Comparison of ENCODE assay signal across 13 mouse cellular contexts in genomic region chr14:62844226-62844625, GRCm38 (mm10). TPM values are rescaled to one million over a fixed set of nuclear protein-coding genes. Genes with fewer than 3 reads are reported as not detected.
A peak's percentile ranks its signal among the peaks of the same experiment; 100 is the strongest.
DNase-seq lines count a peak whose midpoint lies in the region; ATAC-seq and TF ChIP-seq lines count a peak whose summit lies in the region.
"Had no signal": no experiment of that assay in that cellular context is flagged by ENCODE, and none has a peak within 500 bp of the region (broad histone marks: within the 10 kb centered on the region; RNA-seq: fewer than 3 reads in every experiment).

No protein-coding gene starts in this region.

- no peak overlapping the region for H3K4me3 ChIP-seq in kidney, adult 2 months (ENCODE audit: insufficient read depth, low read depth, low read length)
- H3K4me3 ChIP-seq in neural tube, embryonic 13.5 days, result no peak overlapping the region
- H3K4me3 ChIP-seq in neural tube, embryonic 15.5 days (replicated peaks), result no peak overlapping the region
- H3K4me3 ChIP-seq: forebrain, embryonic 13.5 days; megakaryocyte, embryonic 14.5 days had no signal

- H3K9ac ChIP-seq in neural tube, embryonic 13.5 days, result no peak overlapping the region
- no peak overlapping the region for H3K9ac ChIP-seq in neural tube, embryonic 15.5 days (replicated peaks)
- H3K9ac ChIP-seq: forebrain, embryonic 13.5 days had no signal

- peaks cover 34% of the 10 kb centered on the region for H3K4me1 ChIP-seq in kidney, adult 2 months (ENCODE audit: control insufficient read depth, insufficient read depth, low read length)
- H3K4me1 ChIP-seq in neural tube, embryonic 13.5 days (replicated peaks), result peaks cover 45% of the 10 kb centered on the region
- peaks cover 37% of the 10 kb centered on the region for H3K4me1 ChIP-seq in neural tube, embryonic 15.5 days

- peak overlapping the region; percentile 84 for H3K27ac ChIP-seq in kidney, adult 2 months (ENCODE audit: insufficient read depth, low read depth, low read length)
- H3K27ac ChIP-seq in neural tube, embryonic 13.5 days (replicated peaks), result 0 out of 2 replicates have a peak overlapping the region, but pooled peaks have one; percentile 18
- H3K27ac ChIP-seq in neural tube, embryonic 15.5 days (replicated peaks), result no peak overlapping the region; the same call in 1 of the 2 replicates
- H3K27ac ChIP-seq: forebrain, embryonic 13.5 days had no signal

- no peaks in the 10 kb centered on the region for H3K36me3 ChIP-seq in kidney, adult 2 months (ENCODE audit: control insufficient read depth, insufficient read depth, low read length)
- H3K36me3 ChIP-seq in neural tube, embryonic 13.5 days, result peaks cover 7% of the 10 kb centered on the region; the same call in 1 of the 2 replicates
- H3K36me3 ChIP-seq in neural tube, embryonic 15.5 days, result no peaks in the 10 kb centered on the region

- H3K4me2 ChIP-seq in neural tube, embryonic 13.5 days, result no peak overlapping the region
- H3K4me2 ChIP-seq in neural tube, embryonic 15.5 days, result no peak overlapping the region
- H3K4me2 ChIP-seq: forebrain, embryonic 13.5 days had no signal

- WGBS in kidney, adult 2 months, result 61% methylated on average over 8 of the region's 8 CpGs
- WGBS in neural tube, embryonic 13.5 days, result 78% methylated on average over 8 of the region's 8 CpGs
- WGBS in neural tube, embryonic 15.5 days, result 85% methylated on average over 8 of the region's 8 CpGs

- no peak for TF ChIP-seq POLR2A in kidney, adult 2 months (IDR thresholded peaks at IDR 0.05; ENCODE audit: low read depth, low read length)

- ATAC-seq in neural tube, embryonic 13.5 days (ENCODE audit: low read depth), result no peak
- no peak for ATAC-seq in neural tube, embryonic 15.5 days (ENCODE audit: low FRiP score)
- ATAC-seq: forebrain, embryonic 13.5 days had no signal

- TF ChIP-seq CTCF in kidney, adult 2 months (conservative IDR thresholded peaks at IDR 0.05; ENCODE audit: insufficient read depth, insufficient read length, low read depth, low read length), result no peak

- DNase-seq in cerebellum, adult 9-10 months, result peak; percentile 3
- DNase-seq in cerebellum, adult 18-20 months, result no peak
- DNase-seq in kidney, adult 2 months, result no peak
- DNase-seq in kidney, adult 9 months, result no peak
- DNase-seq in adrenal gland, adult 8-10 months, result no peak
- no peak for DNase-seq in ovary, postnatal 14 days (ENCODE audit: low spot score)
- DNase-seq: adrenal gland, postnatal 36 days; cerebellum, adult 11-12 months; thymus, adult 18-20 months had no signal

- H3K27me3 ChIP-seq in kidney, adult 2 months (replicated peaks; ENCODE audit: control insufficient read depth, insufficient read depth, low read length), result no peaks in the 10 kb centered on the region
- H3K27me3 ChIP-seq in neural tube, embryonic 13.5 days, result no peaks in the 10 kb centered on the region
- H3K27me3 ChIP-seq in neural tube, embryonic 15.5 days (replicated peaks), result no peaks in the 10 kb centered on the region
- H3K27me3 ChIP-seq: forebrain, embryonic 13.5 days had no signal

- peaks cover 9% of the 10 kb centered on the region for H3K9me3 ChIP-seq in neural tube, embryonic 13.5 days
- no peaks in the 10 kb centered on the region for H3K9me3 ChIP-seq in neural tube, embryonic 15.5 days (replicated peaks)

RNA-seq across cellular contexts. Expression of gene Wdfy2, which starts 6.7 kb away (rescaled TPM):
- 7.7 and 8.3 TPM in 2 replicates for polyA plus RNA-seq in kidney, adult 2 months (2012; rRNA removed)
- 8.4 and 8.7 TPM in 2 replicates for polyA plus RNA-seq in neural tube, embryonic 13.5 days (2015; fragmentation: Nextera tagmentation; extraction: Ambion mirVana)
- polyA plus RNA-seq in neural tube, embryonic 15.5 days (2015; fragmentation: Nextera tagmentation; extraction: Ambion mirVana), result 7.0 and 7.4 TPM in 2 replicates
- total RNA-seq in adrenal gland, adult 8-10 months (2022), result 10 to 100 TPM; 39.7 to 40.5 (median 40.0) TPM
